ENCODE assay signal across 15 mouse cellular contexts in genomic region chr6:52232984-52233545, GRCm38 (mm10). TPM values are rescaled to one million over a fixed set of nuclear protein-coding genes. Genes with fewer than 3 reads are reported as not detected.
A peak's percentile ranks its signal among the peaks of the same experiment; 100 is the strongest.
DNase-seq lines count a peak whose midpoint lies in the region; ATAC-seq lines count a peak whose summit lies in the region.
"Had no signal": no experiment of that assay in that cellular context is flagged by ENCODE, and none has a peak within 500 bp of the region (broad histone marks: within the 10 kb centered on the region; RNA-seq: fewer than 3 reads in every experiment).

No protein-coding gene starts in this region.

- peak overlapping the region; percentile 96 for H3K9ac ChIP-seq in kidney, embryonic 14.5 days (ENCODE audit: low read depth, low read length)
- H3K9ac ChIP-seq in limb, embryonic 12.5 days (replicated peaks) = peak overlapping the region; percentile 100
- no peak overlapping the region for H3K9ac ChIP-seq in forebrain, embryonic 15.5 days (replicated peaks)
- H3K9ac ChIP-seq: embryonic facial prominence, embryonic 15.5 days; liver, postnatal 0 days had no signal

- peak overlapping the region; percentile 98 for H3K27ac ChIP-seq in kidney, embryonic 14.5 days (ENCODE audit: low read depth, low read length)
- H3K27ac ChIP-seq in limb, embryonic 12.5 days = peak overlapping the region; percentile 100
- H3K27ac ChIP-seq in forebrain, embryonic 15.5 days (replicated peaks) = no peak overlapping the region
- H3K27ac ChIP-seq: embryonic facial prominence, embryonic 15.5 days; midbrain, embryonic 10.5 days had no signal

- DNase-seq in kidney, postnatal 14 days = no peak
- peak; percentile 54 for DNase-seq in urinary bladder, adult 2 months (ENCODE audit: low spot score)
- DNase-seq in urinary bladder, postnatal 25 days (ENCODE audit: low spot score) = no peak
- DNase-seq in frontal cortex, postnatal 36 days (ENCODE audit: low spot score in 2 of 2) = no peak
- DNase-seq: cerebellum, adult 9-11 months; liver, postnatal 0 days had no signal

- H3K4me3 ChIP-seq in kidney, embryonic 14.5 days (ENCODE audit: low read length) = peak overlapping the region; percentile 64
- peak overlapping the region; percentile 99 for H3K4me3 ChIP-seq in limb, embryonic 12.5 days (replicated peaks)
- no peak overlapping the region for H3K4me3 ChIP-seq in forebrain, embryonic 15.5 days
- H3K4me3 ChIP-seq: midbrain, embryonic 10.5 days had no signal

- peaks cover 15% of the 10 kb centered on the region; the same call in 1 of the 2 replicates for H3K27me3 ChIP-seq in kidney, embryonic 14.5 days (ENCODE audit: control insufficient read depth, insufficient read depth, low read length)
- peaks cover 3% of the 10 kb centered on the region; the same call in 1 of the 2 replicates for H3K27me3 ChIP-seq in limb, embryonic 12.5 days
- H3K27me3 ChIP-seq in forebrain, embryonic 15.5 days = peaks cover 96% of the 10 kb centered on the region

- no peaks in the 10 kb centered on the region for H3K9me3 ChIP-seq in kidney, embryonic 14.5 days (ENCODE audit: control insufficient read depth, low read length)
- H3K9me3 ChIP-seq in limb, embryonic 12.5 days = no peaks in the 10 kb centered on the region
- no peaks in the 10 kb centered on the region for H3K9me3 ChIP-seq in forebrain, embryonic 15.5 days
- H3K9me3 ChIP-seq: embryonic facial prominence, embryonic 15.5 days; midbrain, embryonic 10.5 days had no signal

- peaks cover 9% of the 10 kb centered on the region; the same call in 1 of the 2 replicates for H3K4me1 ChIP-seq in kidney, embryonic 14.5 days (ENCODE audit: control insufficient read depth, insufficient read depth, low read length)
- peaks cover 24% of the 10 kb centered on the region for H3K4me1 ChIP-seq in limb, embryonic 12.5 days (replicated peaks)
- H3K4me1 ChIP-seq in forebrain, embryonic 15.5 days = no peaks in the 10 kb centered on the region

- 1% methylated on average over 23 of the region's 23 CpGs for WGBS in kidney, embryonic 14.5 days
- under 1% methylated on average over 23 of the region's 23 CpGs for whole genome bisulfite sequencing in limb, embryonic 12.5 days
- WGBS in forebrain, embryonic 15.5 days = 3% methylated on average over 23 of the region's 23 CpGs

- ATAC-seq in kidney, embryonic 14.5 days (ENCODE audit: low FRiP score, low TSS enrichment) = no peak
- ATAC-seq in limb, embryonic 12.5 days (ENCODE audit: insufficient number of reproducible peaks, insufficient read depth, low FRiP score, low TSS enrichment, low read depth) = no peak
- no peak for ATAC-seq in forebrain, embryonic 15.5 days (replicated peaks)
- ATAC-seq: liver, postnatal 0 days had no signal

- H3K36me3 ChIP-seq in kidney, embryonic 14.5 days (ENCODE audit: control insufficient read depth, insufficient read depth, low read length) = peaks cover 9% of the 10 kb centered on the region; the same call in 1 of the 2 replicates
- H3K36me3 ChIP-seq in limb, embryonic 12.5 days = peaks cover 59% of the 10 kb centered on the region
- H3K36me3 ChIP-seq in forebrain, embryonic 15.5 days = no peaks in the 10 kb centered on the region
- H3K36me3 ChIP-seq: embryonic facial prominence, embryonic 15.5 days; midbrain, embryonic 10.5 days had no signal

- peak overlapping the region; percentile 83 for H3K4me2 ChIP-seq in kidney, embryonic 14.5 days (replicated peaks; ENCODE audit: low read depth, low read length)
- H3K4me2 ChIP-seq in limb, embryonic 12.5 days = peak overlapping the region; percentile 96
- H3K4me2 ChIP-seq in forebrain, embryonic 15.5 days (replicated peaks) = no peak overlapping the region
- H3K4me2 ChIP-seq: embryonic facial prominence, embryonic 15.5 days had no signal

RNA-seq across cellular contexts. Expression of gene Hoxa9, which starts 2.2 kb away (rescaled TPM):
- polyA plus RNA-seq in kidney, embryonic 14.5 days (2014; fragmentation: Nextera tagmentation; extraction: Ambion mirVana) = 58.1 and 67.8 TPM in 2 replicates
- polyA plus RNA-seq in urinary bladder, adult 2 months (2012; rRNA removed) = 48.1 and 60.0 TPM in 2 replicates
- 74.7 and 77.4 TPM in 2 replicates for polyA plus RNA-seq in limb, embryonic 12.5 days (2016; fragmentation: Nextera tagmentation; extraction: Ambion mirVana)
- not detected in 2 replicates for polyA plus RNA-seq in forebrain, embryonic 15.5 days (2015; fragmentation: Nextera tagmentation; extraction: Ambion mirVana)
- polyA plus RNA-seq: brain, embryonic 14.5 days; frontal cortex, adult 2 months; midbrain, embryonic 10.5 days had no signal

RNA-seq across cellular contexts. Expression of gene Hoxa10, which starts 7.6 kb away (rescaled TPM):
- polyA plus RNA-seq in kidney, embryonic 14.5 days (2014; fragmentation: Nextera tagmentation; extraction: Ambion mirVana) = 177 and 186 TPM in 2 replicates
- 79.4 and 93.6 TPM in 2 replicates for polyA plus RNA-seq in urinary bladder, adult 2 months (2012; rRNA removed)
- polyA plus RNA-seq in limb, embryonic 12.5 days (2016; fragmentation: Nextera tagmentation; extraction: Ambion mirVana) = 272 and 294 TPM in 2 replicates
- polyA plus RNA-seq in forebrain, embryonic 15.5 days (2015; fragmentation: Nextera tagmentation; extraction: Ambion mirVana) = not detected in 2 replicates
- polyA plus RNA-seq: embryonic facial prominence, embryonic 15.5 days; frontal cortex, adult 2 months; liver, postnatal 0 days had no signal

RNA-seq across cellular contexts. Expression of gene Hoxa7, which starts 11.4 kb away (rescaled TPM):
- 19.1 and 19.6 TPM in 2 replicates for polyA plus RNA-seq in kidney, embryonic 14.5 days (2014; fragmentation: Nextera tagmentation; extraction: Ambion mirVana)
- 27.6 and 28.6 TPM in 2 replicates for polyA plus RNA-seq in urinary bladder, adult 2 months (2012; rRNA removed)
- polyA plus RNA-seq in limb, embryonic 12.5 days (2016; fragmentation: Nextera tagmentation; extraction: Ambion mirVana) = 11.7 and 13.8 TPM in 2 replicates
- not detected in 2 replicates for polyA plus RNA-seq in forebrain, embryonic 15.5 days (2015; fragmentation: Nextera tagmentation; extraction: Ambion mirVana)
- polyA plus RNA-seq: embryonic facial prominence, embryonic 15.5 days; frontal cortex, adult 2 months; midbrain, embryonic 10.5 days had no signal

RNA-seq across cellular contexts. Expression of gene Hoxa11, which starts 12.5 kb away (rescaled TPM):
- polyA plus RNA-seq in kidney, embryonic 14.5 days (2014; fragmentation: Nextera tagmentation; extraction: Ambion mirVana) = 27.6 and 35.6 TPM in 2 replicates
- polyA plus RNA-seq in urinary bladder, adult 2 months (2012; rRNA removed) = 25.4 and 29.2 TPM in 2 replicates
- polyA plus RNA-seq in limb, embryonic 12.5 days (2016; fragmentation: Nextera tagmentation; extraction: Ambion mirVana) = 88.2 and 96.8 TPM in 2 replicates
- polyA plus RNA-seq in forebrain, embryonic 15.5 days (2015; fragmentation: Nextera tagmentation; extraction: Ambion mirVana) = not detected in 2 replicates
- polyA plus RNA-seq: brain, embryonic 14.5 days; embryonic facial prominence, embryonic 15.5 days; large intestine, adult 2 months; liver, postnatal 0 days; midbrain, embryonic 10.5 days; testis, adult 2 months had no signal

RNA-seq across cellular contexts. Expression of gene Gm28308, which starts 19.9 kb away (rescaled TPM):
- polyA plus RNA-seq in kidney, embryonic 14.5 days (2014; fragmentation: Nextera tagmentation; extraction: Ambion mirVana) = not detected in 2 replicates
- polyA plus RNA-seq in urinary bladder, adult 2 months (2012; rRNA removed) = 0.88 and 1.2 TPM in 2 replicates
- 2.1 TPM in 1 of 2 replicates, not detected in the other for polyA plus RNA-seq in limb, embryonic 12.5 days (2016; fragmentation: Nextera tagmentation; extraction: Ambion mirVana)
- not detected in 2 replicates for polyA plus RNA-seq in forebrain, embryonic 15.5 days (2015; fragmentation: Nextera tagmentation; extraction: Ambion mirVana)
- polyA plus RNA-seq: brain, embryonic 14.5 days; embryonic facial prominence, embryonic 15.5 days; frontal cortex, adult 2 months; liver, postnatal 0 days; midbrain, embryonic 10.5 days; testis, adult 2 months had no signal

Comparison
In these comparisons a context has a peak if more than half of its experiments do, and no peak if none do; other contexts are left out.
1. RNA of gene Hoxa9, which starts 2.2 kb away (polyA plus RNA-seq): 74.7 to 77.4 TPM in limb, embryonic 12.5 days, 58.1 to 67.8 TPM in kidney, embryonic 14.5 days and 48.1 to 60.0 TPM in urinary bladder, adult 2 months; not detected in forebrain, embryonic 15.5 days; every median in the first group is over 10 times any median in the second.
2. RNA of gene Hoxa10, which starts 7.6 kb away (polyA plus RNA-seq): 272 to 294 TPM in limb, embryonic 12.5 days, 177 to 186 TPM in kidney, embryonic 14.5 days and 79.4 to 93.6 TPM in urinary bladder, adult 2 months; not detected in forebrain, embryonic 15.5 days; every median in the first group is over 10 times any median in the second.
3. RNA of gene Hoxa7, which starts 11.4 kb away (polyA plus RNA-seq): 27.6 to 28.6 TPM in urinary bladder, adult 2 months, 19.1 to 19.6 TPM in kidney, embryonic 14.5 days and 11.7 to 13.8 TPM in limb, embryonic 12.5 days; not detected in forebrain, embryonic 15.5 days; every median in the first group is over 10 times any median in the second.